Mouse (Mus musculus) erythroblast, embryonic 14.5 days (primary cell): ENCODE data around the gene Cdc20. TPM values are rescaled to one million over a fixed set of nuclear protein-coding genes. Genes with fewer than 3 reads are reported as not detected.

Source experiments
- H3K27me3 ChIP-seq: 2 replicates; pipeline ENCODE4 v1.6.1; 2012; ENCODE audit warnings: inconsistent platforms; ENCODE audit not compliant: control insufficient read depth
- H3K36me3 ChIP-seq: 2 replicates; pipeline ENCODE4 v1.6.1; 2012; ENCODE audit warnings: mild to moderate bottlenecking, inconsistent platforms; ENCODE audit not compliant: control insufficient read depth
- H3K4me1 ChIP-seq: 2 replicates; pipeline ENCODE4 v1.6.1; 2012; ENCODE audit warnings: inconsistent platforms; ENCODE audit not compliant: control insufficient read depth
- H3K4me3 ChIP-seq: replicated peaks from 2 replicates; pipeline ENCODE3; 2012; ENCODE audit warnings: moderate library complexity, mild to moderate bottlenecking, inconsistent platforms
- H3K9me3 ChIP-seq: 2 replicates; pipeline ENCODE4 v1.6.1; 2012; ENCODE audit warnings: low read length, inconsistent platforms, mixed read lengths; ENCODE audit not compliant: control insufficient read depth
- GATA1 ChIP-seq: IDR thresholded peaks from 2 replicates; pipeline ENCODE4 v1.6.1; 2012; ENCODE audit warnings: low read length, inconsistent platforms, mixed read lengths
- TAL1 ChIP-seq: IDR thresholded peaks from 3 replicates; pipeline ENCODE4 v1.6.1; 2012; ENCODE audit warnings: low read length, inconsistent platforms, mixed read lengths
- polyA plus RNA-seq: library from polyadenylated mRNA; stranded (reverse); fragments of >175 nt; gene quantifications from 2 replicates; pipeline ENCODE4 v1.2.3, GENCODE M21; 2012

Cdc20 gene
- 24.8 and 31.7 TPM in 2 replicates for polyA plus RNA-seq

- Histone ChIP-seq H3K4me3 (peak within 1 kb of the TSS; percentile 90), H3K4me1 (peaks cover 53% of the 10 kb centered on the region), H3K27me3 (no peaks in the 10 kb centered on the region), H3K36me3 (peaks cover 49% of the 10 kb centered on the region), H3K9me3 (no peaks in the 10 kb centered on the region)
- no peak for TF ChIP-seq TAL1
Observed at GRCm38 (mm10) chr4:118436820-118437603, at the start of gene Cdc20. Gene Cdc20, minus strand, starts transcription at chr4:118437352.

- no peak overlapping the region for H3K4me3 ChIP-seq
- no peaks in the 10 kb centered on the region for H3K9me3 ChIP-seq
- H3K27me3 ChIP-seq = no peaks in the 10 kb centered on the region
- H3K4me1 ChIP-seq = no peaks in the 10 kb centered on the region; the same call in 1 of the 2 replicates
- no peaks in the 10 kb centered on the region for H3K36me3 ChIP-seq
- TF ChIP-seq TAL1 (no peak), GATA1 (no peak)
Observed at GRCm38 (mm10) chr4:118476773-118477530, 39.8 kb upstream of the Cdc20 start.

GRCm38 (mm10) chr4:118472687-118473086 lies 35.5 kb upstream of the Cdc20 start:
- Histone ChIP-seq H3K27me3 (no peaks in the 10 kb centered on the region), H3K4me1 (no peaks in the 10 kb centered on the region; the same call in 1 of the 2 replicates), H3K9me3 (no peaks in the 10 kb centered on the region), H3K4me3 (no peak overlapping the region), H3K36me3 (no peaks in the 10 kb centered on the region)
- TF ChIP-seq TAL1 = no peak
- no peak for TF ChIP-seq GATA1

DNA sequence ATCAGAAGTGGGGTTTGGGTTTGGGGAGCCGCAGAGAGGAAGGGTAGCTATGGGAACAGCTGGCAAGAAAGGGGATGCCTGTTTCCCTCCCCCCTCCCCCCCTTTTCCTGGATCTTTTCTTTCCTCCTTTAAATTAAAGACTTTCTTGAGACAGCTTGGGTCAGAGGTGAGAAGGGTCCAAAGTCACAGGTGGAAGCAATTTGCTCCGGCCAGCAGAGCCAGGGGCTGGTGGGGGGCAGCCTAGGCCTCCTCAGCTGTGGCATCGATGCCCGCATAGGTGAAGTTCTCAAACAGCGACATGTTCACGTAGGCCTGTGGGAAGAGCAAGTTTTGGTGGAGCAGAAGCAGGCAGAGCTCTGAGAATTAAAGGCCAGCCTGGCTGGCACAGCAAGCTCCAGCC lies 34.1 kb upstream of the Cdc20 start:
- H3K36me3 ChIP-seq = no peaks in the 10 kb centered on the region
- no peaks in the 10 kb centered on the region; the same call in 1 of the 2 replicates for H3K4me1 ChIP-seq
- no peak overlapping the region for H3K4me3 ChIP-seq
- no peaks in the 10 kb centered on the region for H3K9me3 ChIP-seq
- TF ChIP-seq GATA1 = no peak
- TF ChIP-seq TAL1 = no peak
- H3K27me3 ChIP-seq = no peaks in the 10 kb centered on the region

DNA sequence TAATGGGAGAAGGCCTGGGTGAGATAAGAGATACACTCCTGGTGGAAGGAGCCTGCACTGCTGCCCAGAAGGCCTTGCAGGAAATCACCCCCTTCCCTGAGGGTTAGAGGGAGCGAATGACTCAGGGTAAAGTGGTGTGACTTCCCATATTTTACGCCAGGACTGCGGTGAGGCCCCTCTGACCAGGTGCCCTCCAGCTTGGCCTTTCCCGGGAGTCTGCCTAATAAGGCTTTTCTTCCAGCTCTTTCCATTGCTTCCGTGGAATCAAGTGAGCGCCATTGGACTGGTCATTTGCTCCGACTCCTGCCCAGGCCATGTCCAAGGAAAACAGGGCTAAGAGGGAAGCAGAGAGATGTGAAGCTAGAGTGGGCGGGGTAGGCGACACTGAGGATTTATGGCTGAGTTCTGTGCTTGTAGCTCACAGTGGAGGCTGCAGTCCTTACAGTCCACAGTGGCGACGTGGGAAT lies 28.6 kb upstream of the Cdc20 start:
- Histone ChIP-seq H3K9me3 (no peaks in the 10 kb centered on the region), H3K36me3 (no peaks in the 10 kb centered on the region), H3K27me3 (no peaks in the 10 kb centered on the region), H3K4me3 (no peak overlapping the region), H3K4me1 (peaks cover 4% of the 10 kb centered on the region)
- no peak for TF ChIP-seq GATA1
- TF ChIP-seq TAL1 = no peak

DNA sequence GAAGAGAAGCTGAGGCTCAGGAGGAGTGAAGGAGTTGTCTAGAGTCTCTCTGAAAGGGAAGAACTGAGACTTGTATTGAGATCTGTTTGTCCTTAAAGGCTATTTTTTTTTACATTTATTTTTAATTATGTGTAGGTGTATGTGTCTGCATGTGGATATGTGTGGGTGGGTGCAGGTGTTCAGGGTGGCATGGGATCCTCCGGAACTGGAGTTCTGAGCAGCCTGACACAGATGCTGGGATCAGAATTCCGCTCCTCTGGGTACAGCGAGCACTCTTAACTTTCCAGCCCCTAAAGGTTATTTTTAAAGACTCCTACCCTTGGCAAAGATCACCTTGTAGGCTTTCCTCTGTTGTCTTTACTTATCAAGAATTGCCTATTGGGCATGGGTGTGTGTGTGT lies 27.8 kb upstream of the Cdc20 start:
- Histone ChIP-seq H3K36me3 (no peaks in the 10 kb centered on the region), H3K27me3 (no peaks in the 10 kb centered on the region), H3K4me3 (no peak overlapping the region), H3K9me3 (no peaks in the 10 kb centered on the region), H3K4me1 (peaks cover 4% of the 10 kb centered on the region)
- TF ChIP-seq GATA1 (no peak), TAL1 (no peak)

DNA sequence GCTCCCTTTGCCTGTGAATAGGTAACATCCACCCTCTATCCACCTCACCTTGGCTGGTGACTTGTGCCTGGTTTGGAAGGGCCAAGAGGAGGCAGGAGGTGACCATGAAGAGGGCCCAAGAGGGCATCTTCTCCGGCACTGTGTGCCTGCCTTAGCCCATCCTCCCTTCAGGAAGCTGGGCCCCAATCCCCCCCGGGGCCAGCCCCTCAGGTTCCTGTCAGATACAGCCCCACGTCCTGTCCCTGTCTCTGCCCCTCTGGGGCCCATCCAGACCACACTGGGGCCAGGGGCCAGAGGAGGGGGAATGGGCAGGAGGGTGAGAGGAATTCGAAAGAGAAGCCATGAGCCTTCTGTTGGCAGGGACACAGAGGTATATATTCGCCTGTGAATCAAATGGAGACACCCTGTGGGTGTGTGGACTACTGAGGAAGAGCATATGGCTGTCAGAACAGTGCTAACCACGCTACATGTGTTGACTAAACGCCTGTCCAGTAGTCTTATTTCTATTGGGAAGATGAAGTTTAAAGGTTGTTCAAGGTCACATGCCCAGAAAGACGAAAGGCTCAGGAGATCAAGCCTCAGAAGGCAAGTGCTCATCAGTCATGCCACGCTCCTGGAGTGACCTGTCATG lies 20.3 kb upstream of the Cdc20 start, which contains the start of gene Mpl:
Gene Mpl (minus strand): TSS at position 169 of the 631 bp plus-strand sequence.
- Histone ChIP-seq H3K36me3 (no peaks in the 10 kb centered on the region), H3K4me3 (no peak within 1 kb of the TSS), H3K9me3 (no peaks in the 10 kb centered on the region), H3K4me1 (peaks cover 4% of the 10 kb centered on the region), H3K27me3 (no peaks in the 10 kb centered on the region)
- TF ChIP-seq GATA1 = no peak
- TF ChIP-seq TAL1 = no peak

- Histone ChIP-seq H3K4me3 (no peak overlapping the region), H3K36me3 (no peaks in the 10 kb centered on the region), H3K9me3 (no peaks in the 10 kb centered on the region), H3K4me1 (peaks cover 5% of the 10 kb centered on the region), H3K27me3 (peaks cover 2% of the 10 kb centered on the region; the same call in 1 of the 2 replicates)
- TF ChIP-seq GATA1 = no peak
- TF ChIP-seq TAL1 = no peak
Observed at GRCm38 (mm10) chr4:118446415-118447153, 9.4 kb upstream of the Cdc20 start.
